Mouse (Mus musculus) midbrain, embryonic 12.5 days (tissue): ENCODE measurements around the gene Asz1. TPM values are rescaled to one million over a fixed set of nuclear protein-coding genes. Genes with fewer than 3 reads are reported as not detected.

Experiments used
- polyA plus RNA-seq: library from polyadenylated mRNA; unstranded; fragments of >200 nt; fragmentation: Nextera tagmentation; extraction: Ambion mirVana; gene quantifications from 2 replicates; pipeline ENCODE4 v1.2.1, GENCODE M21; 2016

Gene Asz1
- polyA plus RNA-seq, 1 experiment from 2014 or later: not detected

Other genes with a start within 250 kb of the Asz1 start
- gene Wnt2, start 78.5 kb downstream of the Asz1 start, polyA plus RNA-seq: 0.60 and 0.62 TPM in 2 replicates
- gene Cftr, start 61.6 kb upstream of the Asz1 start, polyA plus RNA-seq: 0.11 and 0.21 TPM in 2 replicates